Mouse (Mus musculus) gastrocnemius, postnatal 4 days (tissue): ENCODE results near the gene Birc2. TPM values are rescaled to one million over a fixed set of nuclear protein-coding genes. Genes with fewer than 3 reads are reported as not detected.

Source experiments
- DNase-seq, 2 experiments: peaks; one replicate each; pipeline ENCODE4 v3.0.0; 2021 to 2022; ENCODE audit warnings: low spot score in 2 of 2, mixed read lengths in 2 of 2
- total RNA-seq, 2 experiments: library from RNA; stranded (reverse); gene quantifications; 2 replicates each; pipeline ENCODE4 v1.2.3; 2021

Gene Birc2
- total RNA-seq, 2 experiments from 2014 or later, result 22.0 to 28.1 TPM

DNA sequence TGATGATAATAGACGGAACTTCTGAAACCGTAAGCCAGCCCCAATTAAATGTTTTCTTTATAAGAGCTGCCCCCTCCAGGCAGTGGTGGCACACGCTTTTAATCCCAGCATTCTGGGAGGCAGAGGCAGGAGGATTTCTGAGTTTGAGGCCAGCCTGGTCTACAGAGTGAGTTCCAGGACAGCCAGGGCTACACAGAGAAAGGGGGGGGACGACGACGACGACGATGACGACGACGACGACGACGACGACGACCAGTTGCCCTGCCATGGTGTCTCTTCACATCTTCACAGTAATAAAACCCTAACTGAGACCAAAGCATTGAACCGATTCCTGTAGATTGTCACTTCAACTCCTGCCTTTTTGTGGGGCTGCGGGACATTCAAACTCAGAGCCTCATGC, 11.3 kb upstream of the Birc2 start:
- no peak for DNase-seq

- DNase-seq, result no peak
Observed at GRCm38 (mm10) chr9:7846667-7847199, 9.9 kb upstream of the Birc2 start.

DNA sequence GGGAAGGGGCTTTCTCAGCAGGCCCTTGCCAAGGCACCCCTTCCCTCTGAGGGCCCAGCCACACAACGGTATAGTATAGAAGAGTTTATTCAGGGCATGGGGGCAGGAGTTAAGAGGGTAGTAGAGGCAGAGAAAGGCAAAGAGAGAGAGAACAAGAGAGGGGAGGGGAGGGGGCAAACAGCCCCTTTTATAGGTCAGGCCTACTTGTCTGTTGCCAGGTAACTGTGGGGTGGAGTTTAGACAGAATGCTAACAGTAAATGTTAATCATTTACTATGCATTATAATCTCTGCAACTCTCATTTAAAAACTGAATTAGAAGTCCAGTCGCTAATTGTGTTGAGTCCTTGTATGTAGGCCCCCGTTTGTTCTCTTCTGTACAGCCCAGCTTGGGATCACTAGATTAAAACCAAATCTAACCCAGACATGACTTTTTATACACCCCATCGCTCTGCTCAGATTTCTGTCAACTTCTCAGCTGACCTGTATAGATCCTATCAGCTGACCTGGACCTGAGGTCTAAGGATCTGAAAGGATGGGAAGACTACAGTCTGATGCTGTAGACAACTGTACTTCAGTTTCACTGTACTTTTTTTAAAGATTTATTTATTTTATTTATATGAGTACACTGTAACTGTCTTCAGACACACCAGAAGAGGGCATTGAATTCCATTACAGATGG, 8.5 kb upstream of the Birc2 start:
- DNase-seq, result no peak

DNA sequence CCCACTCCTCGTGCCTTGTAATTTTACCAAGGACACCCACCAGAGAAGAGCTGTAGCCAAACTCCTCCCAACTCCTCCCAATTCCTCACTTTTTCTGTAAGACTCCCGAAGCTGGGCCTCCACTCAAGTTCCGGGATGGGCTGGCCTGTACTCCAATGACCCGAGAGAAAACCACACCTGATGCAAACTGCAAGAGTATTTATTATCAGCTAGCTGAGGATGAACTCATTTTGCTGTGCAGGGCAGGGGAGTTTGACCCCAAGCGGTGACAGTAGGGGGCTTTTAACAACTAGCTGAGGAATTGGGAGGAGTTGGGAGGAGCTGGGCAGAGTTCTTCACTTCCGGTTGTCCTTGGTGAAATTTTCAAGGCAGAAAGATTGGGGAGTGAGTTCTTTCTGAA, 4.4 kb upstream of the Birc2 start:
- DNase-seq, result no peak

DNA sequence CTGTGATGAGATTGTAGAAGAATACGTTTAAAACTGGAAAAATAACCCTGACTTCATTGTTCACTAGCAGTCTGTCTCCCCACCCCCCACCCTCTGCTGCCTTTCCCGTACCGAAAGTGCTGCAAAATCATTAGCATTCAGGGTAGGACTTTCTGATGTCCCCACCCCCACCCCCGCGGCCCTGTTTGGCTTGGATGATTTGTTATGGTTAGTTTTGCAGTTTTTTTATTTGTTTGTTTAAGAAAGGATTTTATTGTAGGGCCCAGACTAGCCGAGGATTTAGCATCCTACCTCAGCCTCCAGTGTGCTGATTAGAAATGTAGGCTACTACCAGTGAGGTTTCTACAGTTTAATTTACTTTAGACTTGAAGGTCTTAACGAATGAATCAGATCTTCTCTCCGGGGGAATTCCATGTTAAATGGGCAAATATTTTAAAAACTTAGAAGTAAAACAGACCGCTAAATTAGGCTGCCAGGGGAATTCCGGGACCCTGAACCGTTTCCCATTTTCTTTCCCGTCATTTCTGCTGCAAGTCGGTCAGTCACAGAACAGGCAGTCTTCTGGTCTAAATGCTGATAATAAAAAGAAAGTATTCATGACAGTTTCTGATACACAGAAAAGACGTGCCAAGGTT, 1.1 kb upstream of the Birc2 start:
- DNase-seq, result no peak

- DNase-seq, result peak in 1 of 2 experiments; percentile 33
Observed at GRCm38 (mm10) chr9:7836331-7836730, 533 bp downstream of the Birc2 start.

DNA sequence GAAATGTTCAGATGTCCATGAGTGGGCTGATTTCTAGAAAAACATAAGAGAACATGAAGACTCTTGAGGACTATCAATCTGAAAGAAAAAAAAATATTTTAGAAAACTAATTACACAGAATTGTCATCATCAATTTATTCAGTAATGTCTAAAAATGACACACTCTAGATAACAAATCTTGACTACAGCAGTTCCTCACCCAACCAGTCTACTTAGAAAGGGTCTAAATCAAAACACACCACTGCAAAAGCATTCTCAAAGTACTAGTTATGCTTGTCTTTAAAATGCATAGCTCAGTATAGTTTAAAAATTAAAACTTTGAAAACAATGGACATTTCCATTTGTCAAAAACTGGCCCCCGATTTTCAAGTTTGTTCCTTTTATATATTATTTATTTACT, 1.6 kb downstream of the Birc2 start:
- no peak for DNase-seq

DNA sequence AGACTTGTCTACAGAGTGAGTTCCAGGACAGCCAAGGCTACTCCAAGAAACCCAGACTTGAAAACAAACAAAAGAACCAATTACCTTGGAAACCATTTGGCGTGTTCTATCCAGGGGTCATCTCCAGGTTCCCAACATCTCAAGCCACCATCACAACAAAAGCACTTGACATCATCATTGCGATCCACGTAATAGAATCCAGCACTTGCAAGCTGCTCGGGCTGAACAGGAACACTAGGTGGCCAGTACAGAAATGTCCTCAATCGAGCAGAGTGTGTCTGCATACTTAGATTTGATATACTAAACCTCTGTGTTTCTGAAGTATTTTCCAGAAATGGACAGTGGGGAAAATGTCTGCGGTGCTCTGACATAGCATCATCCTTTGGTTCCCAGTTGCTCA, 3.4 kb downstream of the Birc2 start:
- no peak for DNase-seq

GRCm38 (mm10) chr9:7829531-7830528, 7.0 kb downstream of the Birc2 start:
- no peak for DNase-seq

DNA sequence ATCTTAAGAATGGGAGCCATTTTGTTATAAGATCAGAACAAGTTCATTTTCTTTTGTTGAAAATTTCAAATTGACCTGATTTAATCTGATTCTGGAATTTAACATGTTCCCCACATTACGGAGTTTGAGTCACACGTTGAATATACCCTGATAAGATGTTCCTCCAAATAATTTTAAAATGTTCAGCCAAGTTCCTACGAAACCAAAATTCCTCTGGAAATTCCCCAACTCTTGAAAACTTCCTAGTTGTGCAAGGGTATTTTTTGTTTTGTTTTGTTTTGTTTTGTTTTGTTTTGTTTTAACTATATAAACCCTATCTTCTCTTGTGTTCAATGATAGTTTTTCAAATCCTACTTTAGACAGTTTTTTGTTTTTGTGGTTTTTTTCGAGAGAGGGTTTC, 8.2 kb downstream of the Birc2 start:
- no peak for DNase-seq

DNA sequence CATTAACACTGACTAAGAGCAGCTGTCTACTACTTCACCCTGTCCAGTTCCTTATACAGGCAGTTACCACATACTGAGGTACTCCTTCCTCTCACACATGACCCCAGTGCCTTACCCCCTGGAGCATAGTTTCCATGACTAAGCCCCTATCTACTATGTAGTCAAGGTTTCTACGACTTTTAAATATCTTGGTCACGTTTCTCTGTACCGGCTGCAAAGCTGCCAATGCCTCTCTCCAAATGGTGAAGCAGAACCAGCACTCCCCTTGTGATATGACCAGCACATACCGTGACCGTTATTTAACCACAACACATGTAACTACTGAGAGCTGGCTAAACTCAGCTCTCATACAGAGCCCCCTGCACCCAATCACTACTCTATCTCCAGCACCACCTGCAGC, 11.9 kb downstream of the Birc2 start:
- no peak for DNase-seq

GRCm38 (mm10) chr9:7822758-7823157, 14.1 kb downstream of the Birc2 start:
- DNase-seq, result no peak

GRCm38 (mm10) chr9:7805101-7805506, 31.8 kb downstream of the Birc2 start:
- DNase-seq, result no peak

GRCm38 (mm10) chr9:7798555-7798954, 38.3 kb downstream of the Birc2 start:
- DNase-seq, result no peak

DNA sequence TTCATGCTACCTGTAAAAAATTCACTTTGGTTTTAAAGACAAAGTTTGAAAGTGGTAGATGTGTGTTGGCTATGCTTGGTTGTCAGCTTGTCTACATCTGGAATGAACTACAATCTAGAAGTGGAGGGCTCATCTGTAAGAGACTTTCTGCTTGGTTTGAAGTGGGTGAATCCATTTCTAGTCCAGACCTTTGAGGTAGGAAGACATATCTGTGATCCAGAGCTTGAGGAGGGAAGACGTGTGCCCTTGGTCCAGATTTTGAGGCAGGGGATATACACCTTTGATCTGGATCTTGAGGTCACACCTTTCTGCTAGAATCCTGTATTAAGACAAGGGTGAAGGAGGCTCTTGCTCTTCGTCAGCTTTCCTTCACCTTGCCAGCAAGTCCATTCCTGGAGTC, 39.3 kb downstream of the Birc2 start:
- no peak for DNase-seq

DNA sequence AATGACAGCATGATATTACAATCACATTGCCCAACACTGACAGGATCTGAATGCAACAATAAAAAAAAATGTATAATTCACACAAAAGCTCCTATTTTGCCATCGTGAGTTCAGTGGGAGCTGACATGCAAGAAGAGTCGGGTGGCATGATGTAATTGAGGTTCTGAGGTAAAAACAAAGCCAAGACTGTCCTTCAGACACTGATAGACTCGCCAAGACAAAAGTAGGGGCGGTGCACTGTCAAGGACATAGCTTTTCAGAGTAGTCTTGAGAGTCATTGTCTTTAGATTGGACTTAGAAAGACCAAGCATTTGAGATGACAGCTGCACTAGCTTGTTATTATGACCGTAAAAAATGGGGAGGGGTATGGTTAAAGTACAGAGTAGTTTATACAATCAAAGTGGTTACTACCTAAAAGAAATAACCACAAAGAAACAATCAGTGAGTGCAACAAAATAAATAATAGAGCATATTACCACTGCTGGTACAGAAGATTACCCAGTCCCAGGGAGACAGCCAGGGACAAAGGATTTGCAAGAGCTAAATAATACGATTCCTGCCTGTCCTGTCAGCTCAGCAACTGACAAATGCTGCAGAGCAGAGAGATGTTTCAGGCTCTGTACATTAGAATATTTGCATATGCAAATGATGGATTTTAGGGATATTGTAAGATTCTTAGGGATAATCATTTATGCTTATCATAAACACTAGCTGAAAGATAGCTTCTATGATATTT, 40.6 kb downstream of the Birc2 start:
- no peak for DNase-seq

- no peak for DNase-seq
Observed at GRCm38 (mm10) chr9:7795581-7795980, 41.3 kb downstream of the Birc2 start.

DNA sequence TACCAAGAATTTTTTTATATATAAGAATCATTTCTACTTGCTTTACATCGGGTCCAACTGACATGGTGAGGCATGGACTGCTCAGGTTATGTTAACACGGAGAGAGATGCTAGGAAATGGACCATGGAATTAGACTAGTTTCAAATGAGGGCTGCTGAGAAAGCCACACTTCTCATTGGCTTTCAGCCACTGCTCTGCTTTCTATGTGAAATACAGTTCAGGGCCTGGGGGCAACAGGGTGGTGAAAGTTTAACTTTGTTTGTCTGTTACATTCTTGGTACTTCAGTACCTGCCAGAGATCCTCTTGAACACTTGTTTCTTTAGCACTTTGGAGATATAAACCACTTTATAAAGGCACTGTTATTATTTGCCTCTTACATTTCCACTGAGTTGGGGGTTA, 43.3 kb downstream of the Birc2 start:
- DNase-seq, result no peak

DNA sequence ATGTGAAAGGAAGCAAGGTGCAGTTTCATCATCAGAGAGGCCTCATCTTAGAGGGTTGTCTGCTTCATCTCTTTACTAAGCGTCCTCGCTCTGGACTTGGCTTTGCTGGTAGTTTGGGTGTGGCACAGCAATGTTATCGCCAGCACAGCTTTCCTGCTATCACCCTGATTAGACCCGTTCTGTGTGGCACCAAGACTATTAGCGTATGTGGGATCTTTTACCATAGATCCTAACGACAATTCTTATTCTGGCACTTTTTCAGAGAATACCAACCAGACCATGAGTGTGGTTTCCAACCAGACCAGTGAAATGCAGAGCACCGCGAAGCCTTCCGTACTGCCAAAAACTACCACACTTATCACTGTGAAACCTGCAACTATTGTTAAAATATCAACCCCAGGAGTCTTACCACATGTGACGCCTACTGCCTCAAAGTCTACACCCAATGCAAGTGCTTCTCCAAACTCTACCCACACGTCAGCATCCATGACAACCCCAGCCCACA, 46.2 kb downstream of the Birc2 start:
- DNase-seq, result no peak

DNA sequence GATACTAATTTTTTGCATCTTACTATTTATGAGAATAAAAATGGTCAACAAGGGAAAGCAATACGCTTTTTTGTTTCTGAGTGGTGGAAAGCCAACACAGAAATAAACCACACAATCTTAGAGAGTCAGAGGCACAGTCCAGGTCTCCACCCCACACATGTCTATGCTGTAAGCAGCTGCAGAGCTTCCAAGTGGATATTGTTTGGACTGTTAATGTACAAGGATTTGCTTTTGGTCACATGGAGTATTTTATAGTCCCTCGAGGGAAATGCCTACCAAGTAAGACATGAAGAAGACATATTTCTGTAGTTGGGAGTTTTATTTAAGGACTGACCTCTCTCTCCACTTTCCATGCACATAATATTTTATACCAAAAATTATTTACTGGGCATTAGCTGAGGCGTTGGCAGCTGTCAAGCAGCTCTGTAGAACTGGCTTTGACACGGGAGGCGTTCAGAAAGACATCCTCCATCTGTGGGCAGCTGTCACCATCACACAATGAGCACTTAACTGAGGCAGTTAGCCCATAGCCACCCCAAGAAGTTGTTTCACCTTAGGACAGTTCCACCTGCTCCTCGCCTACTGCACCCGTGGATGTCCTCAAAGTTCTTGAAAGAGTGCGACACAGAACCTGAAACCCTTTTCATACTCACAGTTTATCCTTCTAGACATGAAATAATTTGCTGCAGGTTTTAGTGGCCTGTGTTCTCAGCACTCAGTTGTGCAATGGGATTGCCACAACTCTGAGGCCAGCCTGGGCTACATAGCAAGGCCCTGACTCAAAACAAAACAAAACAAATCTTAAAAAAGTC, 46.9 kb downstream of the Birc2 start:
- DNase-seq, result no peak
